Mouse (Mus musculus) embryonic fibroblast, embryonic 13.5 days (primary cell): Measurements from ENCODE around the gene Pmel.

Experiments used
- CTCF ChIP-seq: IDR thresholded peaks from 2 replicates; pipeline ENCODE4 v1.5.1; 2011; ENCODE audit warnings: mild to moderate bottlenecking, control low read depth, low read length, moderate library complexity, borderline replicate concordance; ENCODE audit not compliant: insufficient read depth
- POLR2A ChIP-seq: IDR thresholded peaks from 2 replicates; pipeline ENCODE4 v1.6.1; 2011; ENCODE audit warnings: low read depth, mild to moderate bottlenecking, control low read depth, low read length, moderate library complexity

- TF ChIP-seq POLR2A, result no peak
- TF ChIP-seq CTCF, result no peak
Observed at GRCm38 (mm10) chr10:128664808-128665207, 39.2 kb upstream of the Pmel start.
